Mouse (Mus musculus) layer of hippocampus, adult 11-12 months (tissue): Measurements from ENCODE around the gene Alg13.

Experiments used
- DNase-seq: peaks from one replicate; pipeline ENCODE4 v3.0.0; 2022; ENCODE audit warnings: low spot score

Gene Alg13

DNA sequence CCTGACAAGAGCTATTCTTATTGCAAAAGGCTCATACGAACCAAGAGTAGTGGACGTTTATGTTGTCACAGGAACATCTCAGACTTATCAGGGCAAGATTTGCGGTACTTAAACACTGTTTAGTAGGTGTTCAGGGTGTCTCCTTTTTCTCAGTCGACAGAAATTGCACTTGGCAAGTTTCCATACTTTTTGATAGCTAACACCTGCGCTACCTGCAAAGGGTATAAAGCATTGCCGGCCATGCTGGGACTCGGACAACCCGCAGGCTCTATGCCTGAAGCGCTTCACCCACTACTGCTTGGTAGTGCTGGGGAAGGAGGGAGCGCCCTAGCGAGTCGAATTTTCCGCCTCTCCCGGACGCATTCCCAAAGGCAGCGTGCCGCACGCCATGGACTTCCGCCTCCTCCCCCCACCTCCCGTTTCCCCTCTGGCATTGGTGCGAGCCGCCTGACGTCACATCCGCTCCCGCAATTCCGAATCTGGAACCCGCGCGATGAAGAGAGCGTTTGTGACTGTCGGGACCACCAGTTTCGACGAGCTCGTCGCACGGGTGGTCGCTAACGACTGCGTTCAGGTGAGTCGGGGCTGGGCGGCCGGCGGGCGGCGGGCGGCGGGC lies at the start of gene Alg13:
TSS of gene Alg13 (plus strand) at position 257 of the 616 bp plus-strand sequence.
- peak; percentile 75 for DNase-seq

DNA sequence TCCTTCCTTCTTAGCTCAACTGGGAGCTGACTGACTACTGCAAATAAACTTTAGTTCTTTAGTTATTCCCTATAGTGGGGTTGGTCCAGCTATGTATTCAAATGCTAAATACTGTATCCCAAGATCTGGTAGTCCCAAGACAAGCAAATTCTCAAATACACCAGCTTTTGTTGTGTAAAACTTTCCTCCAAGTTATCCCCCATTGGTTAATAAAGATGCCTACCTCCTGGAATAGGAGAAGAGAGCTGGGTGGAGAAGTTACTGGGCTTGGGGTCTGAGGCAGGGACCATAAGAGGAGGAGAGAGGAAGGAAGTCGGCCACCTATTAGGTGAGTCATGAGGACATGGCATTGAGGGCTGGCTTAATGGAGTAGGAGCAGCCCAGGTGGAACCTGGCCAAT lies 49.0 kb upstream of the Alg13 start:
- DNase-seq = no peak

DNA sequence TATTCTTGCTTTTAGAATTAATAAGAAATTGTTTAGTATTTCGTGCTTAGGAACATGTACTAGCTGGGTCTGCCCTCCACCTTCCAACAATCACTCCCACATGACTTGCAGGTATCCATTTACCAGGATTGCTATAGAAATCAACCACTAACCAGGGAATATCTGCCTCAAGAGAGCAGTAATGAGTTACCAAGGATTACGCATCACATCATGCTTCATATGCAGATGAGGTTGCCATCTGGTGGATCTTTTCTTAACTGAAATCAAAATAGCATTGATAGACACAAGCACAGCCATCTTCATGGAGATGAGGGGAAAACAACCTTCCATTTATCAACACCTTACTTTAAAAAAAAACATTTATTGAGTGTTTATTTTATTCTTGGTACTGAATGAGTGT lies 16.1 kb upstream of the Alg13 start:
- peak; percentile 5 for DNase-seq

DNA sequence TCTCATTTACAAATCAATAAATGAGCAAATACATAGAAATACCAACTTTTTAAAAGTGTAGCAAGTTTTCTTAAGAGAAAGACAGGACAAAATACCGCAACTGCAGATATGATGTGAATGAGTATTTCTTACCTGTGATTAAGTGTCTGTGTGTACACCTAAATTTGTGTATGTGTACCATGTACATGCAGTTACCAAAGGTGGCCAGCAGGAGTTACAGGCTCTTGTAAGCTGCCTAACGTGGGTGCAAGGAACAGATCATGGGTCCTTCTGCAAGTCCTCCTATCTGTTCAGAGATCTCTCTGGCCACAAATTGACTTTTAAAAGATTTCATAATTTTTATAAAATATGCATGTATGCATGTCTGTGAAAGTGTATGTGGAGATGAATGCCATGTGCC lies 11.9 kb upstream of the Alg13 start:
- DNase-seq = no peak

DNA sequence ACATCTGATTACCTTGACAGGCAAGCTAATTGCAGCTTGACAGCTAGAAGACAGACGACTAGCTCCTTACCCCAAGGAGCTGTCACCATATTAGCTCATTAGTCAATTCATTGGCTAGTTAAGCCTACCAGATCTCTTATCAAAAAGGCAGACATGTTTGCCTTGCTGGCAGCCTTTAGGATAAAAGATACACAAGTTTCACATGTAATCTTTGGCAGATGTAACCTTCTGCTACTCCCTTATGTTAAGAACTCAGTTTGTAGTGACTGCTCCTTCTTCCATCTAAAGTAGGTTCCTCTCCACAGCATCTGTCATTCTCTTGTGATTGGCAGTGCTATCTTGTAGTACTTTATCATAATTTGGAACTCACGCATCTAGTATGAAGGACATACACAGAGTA lies 3.6 kb upstream of the Alg13 start:
- DNase-seq = no peak

DNA sequence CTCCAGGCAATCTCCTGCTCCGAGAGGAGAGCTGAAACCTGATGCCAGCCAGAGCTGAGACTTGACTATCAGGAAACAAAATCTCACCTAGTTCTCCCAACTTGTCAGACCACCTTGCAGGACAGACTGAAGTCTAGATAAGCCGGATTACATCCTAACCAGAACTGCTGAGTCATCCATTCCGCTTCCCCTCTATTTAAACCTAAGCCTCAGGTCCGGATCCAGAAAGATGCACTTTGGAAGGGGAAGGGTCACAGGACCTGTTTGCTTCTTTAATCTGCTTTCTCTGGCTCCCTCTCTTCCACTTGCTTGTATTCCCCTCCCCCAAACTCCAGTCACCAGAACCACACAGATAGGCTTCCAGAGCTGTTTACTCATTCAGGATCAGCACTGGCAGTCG lies 2.6 kb upstream of the Alg13 start:
- DNase-seq = no peak

DNA sequence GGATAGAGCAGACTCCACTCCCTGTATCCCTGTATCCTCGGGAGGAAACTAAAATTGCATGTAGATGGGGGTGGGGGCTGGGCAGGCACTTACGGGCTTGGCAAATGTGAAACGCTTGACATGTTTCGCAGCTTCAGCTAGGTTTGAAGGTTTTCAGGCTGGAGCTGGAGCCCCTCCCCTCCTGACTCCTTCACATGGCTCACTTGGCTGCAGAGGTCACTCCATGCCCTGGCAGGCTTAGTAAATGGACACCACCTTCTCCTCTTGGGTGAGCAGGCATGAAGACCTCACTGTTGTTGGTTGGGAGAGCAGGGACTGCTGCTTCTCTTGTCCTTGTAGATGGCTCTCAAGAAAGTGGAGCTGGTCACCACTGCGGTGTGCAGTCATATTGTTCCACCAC lies 1.6 kb upstream of the Alg13 start:
- DNase-seq = no peak

DNA sequence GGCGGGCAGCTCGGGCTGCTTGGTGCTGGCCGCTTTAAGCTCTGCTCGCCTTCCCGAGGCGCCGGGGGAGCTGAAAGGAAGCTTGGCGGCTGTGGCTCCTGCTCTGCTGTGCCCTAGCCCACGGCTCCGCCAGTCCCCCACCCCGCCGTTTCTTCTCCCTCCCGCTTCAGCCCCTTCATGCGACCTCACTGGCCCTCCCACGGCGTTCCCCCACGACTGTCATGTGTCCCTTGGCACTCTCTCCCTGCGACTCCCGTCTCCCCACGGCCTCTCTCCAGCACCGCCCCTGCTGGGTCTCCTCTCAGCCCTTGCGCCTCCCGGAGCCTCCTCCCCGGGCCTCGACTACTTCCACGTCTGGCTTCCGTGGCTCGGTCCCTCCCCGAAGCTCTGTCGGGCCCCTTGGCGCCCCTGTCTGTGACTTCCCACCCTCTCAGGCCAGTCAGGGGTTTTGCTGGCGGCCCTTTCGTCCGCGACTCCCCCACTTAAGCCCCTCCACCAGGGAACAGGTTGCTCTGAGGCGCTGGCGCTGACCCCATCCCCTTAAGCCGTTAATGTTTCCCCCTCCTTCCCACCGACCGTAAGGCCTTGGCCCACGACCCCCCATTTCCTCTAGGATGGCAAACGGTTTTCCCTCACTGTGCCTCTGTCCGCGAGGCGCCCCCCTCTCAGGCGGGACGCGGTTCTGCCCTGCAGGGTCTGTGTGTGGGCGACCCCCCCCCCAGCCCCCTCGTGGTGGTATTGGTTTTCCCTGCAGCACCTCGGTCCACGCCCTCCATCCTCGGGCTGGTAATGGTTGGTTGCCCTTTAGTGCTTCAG lies 768 bp downstream of the Alg13 start:
- DNase-seq = peak; percentile 10

DNA sequence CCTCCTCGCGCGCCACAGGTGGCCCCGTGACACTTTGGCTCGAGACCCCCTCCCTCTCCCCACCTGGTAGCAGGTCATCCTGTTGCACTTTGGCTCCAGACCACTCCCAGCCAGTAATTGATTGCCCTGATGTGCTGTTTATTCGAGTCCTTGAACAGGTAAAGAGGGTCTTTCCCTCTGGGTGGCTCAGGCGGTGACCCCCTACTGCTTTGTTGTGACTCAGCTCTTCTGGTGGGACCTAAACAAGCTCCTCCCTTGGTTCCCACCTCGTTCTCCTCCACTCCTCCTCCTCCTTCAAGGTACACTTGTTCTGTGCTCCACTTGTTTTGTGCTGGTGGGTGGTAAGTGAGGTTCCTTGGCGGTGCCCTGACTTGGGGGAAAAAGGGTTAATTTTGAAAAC lies 1.8 kb downstream of the Alg13 start:
- DNase-seq = no peak

DNA sequence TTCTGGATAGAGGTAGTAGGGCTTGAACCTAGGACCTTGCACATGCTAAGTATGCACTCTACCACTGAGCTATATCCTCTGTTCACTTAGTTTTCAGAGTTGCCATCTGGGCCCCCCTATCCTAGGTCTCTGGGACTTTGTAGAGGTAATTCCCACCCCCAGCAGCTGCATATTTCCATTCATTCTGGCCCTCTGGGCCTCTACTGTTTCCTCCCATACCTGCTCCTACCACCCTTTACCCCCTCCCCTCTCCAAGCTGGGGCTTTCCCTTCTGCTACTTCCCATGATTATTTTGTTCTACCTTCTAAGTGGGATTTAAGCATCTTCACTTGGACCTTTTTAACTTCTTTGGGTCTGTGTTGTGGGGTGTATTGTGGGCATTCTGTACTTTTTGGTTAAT lies 7.8 kb downstream of the Alg13 start:
- DNase-seq = no peak

DNA sequence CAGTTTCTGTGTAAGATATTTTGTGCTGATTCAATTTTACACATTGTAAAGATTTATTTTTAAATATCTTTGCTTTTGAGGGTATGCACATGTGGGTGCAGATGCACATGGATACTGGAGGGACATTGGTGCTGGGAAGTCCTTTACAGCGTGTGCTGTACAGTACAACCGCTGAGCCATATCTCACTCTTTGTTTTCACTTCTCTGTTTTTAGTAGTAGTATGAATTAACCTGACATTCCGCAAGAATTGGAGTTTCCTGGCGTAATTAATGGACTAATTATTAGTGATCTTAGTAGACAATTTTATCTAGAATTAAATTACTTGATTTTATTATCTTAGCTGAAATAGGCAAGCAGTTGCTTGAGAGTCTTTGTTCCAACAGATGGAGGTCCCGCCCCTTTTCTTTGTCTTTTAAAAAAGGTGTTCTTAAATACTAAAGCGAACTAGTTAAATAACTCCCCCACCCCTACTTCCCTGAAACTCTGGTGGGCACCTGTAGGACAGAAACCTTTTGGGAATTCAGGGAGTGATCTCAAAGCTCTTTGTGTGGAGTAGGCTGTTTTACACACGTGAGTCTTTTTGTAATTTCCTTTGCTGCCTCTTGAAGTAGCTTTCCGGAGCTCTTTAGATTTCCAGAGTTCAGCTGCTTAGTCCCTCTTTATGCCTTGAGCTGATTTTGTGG lies 17.9 kb downstream of the Alg13 start:
- no peak for DNase-seq

DNA sequence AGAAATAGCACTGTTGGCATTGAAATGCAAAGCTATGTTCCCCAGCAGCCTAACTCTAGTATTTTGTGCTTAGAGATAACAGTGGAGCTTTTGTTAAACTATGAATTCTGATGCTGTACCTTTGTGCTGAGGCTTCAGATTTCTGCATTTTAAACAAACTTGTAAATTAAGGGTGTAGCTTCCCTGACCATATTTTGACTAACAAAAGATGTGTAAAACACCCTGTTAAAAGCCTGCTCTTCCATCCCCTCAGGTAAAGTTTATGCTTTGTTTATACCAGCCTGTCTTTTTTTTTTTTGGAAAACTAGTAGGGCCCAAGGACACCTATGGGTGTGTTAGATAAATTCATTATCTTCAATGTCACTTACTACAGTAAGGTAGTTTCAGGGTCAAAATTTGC lies 20.3 kb downstream of the Alg13 start:
- no peak for DNase-seq

DNA sequence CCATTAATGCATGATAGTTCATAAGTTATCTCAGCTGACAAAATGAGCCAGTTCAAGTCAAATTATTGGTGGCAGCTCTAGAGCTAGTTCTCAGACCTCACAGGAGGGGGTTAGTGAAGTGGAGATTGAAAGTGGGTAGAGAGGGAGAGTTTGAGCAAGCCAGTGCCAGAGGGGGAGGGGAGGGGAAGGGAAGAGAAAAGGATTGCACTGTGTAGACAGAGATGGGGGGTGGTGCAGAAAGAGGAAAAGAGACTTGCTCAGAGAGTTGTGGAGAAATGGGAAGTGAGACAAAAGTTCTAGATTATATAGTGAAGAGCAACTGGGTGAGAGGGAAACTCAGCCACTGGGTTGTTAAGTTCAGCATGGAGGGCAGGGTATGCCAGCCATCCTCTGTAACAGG lies 20.8 kb downstream of the Alg13 start:
- DNase-seq = no peak

DNA sequence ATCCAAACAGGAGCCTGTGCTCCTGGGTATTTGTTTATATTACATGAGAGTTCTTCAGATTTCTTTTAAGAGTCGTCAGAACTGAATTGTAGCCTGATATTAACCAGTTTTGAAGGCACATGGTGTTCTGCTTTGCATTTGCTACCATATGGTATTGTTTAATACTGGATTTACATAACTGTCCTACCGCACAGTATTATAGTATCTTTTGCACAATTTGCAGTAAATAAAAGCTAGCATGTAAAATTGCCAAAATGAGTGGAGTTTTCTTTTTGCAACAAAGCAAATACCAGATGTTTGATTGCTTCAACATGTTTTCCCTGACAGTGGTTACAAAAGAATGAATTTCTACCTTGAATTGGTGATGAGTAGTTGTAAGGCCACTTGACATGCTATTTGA lies 56.6 kb downstream of the Alg13 start:
- DNase-seq = no peak

DNA sequence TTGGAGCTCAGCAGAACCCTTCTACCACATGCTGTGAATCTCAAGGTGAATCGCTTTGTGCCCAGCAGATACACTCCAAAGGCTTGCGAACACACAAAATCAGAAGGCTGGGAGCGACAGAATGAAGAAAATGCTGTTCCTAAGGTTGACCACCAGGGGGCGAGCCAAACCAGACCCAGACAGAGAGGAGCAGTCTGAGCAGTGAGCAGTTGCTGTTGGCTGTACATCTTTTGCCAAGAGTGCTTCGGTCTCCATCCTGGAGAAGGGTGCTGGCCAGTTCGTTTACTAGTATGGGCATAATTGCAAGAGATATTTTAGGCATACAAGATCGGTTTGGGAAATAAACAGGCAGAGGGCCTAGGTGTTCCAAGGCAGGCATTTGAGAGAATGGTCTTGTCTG lies 85.9 kb downstream of the Alg13 start:
- DNase-seq = peak; percentile 37

DNA sequence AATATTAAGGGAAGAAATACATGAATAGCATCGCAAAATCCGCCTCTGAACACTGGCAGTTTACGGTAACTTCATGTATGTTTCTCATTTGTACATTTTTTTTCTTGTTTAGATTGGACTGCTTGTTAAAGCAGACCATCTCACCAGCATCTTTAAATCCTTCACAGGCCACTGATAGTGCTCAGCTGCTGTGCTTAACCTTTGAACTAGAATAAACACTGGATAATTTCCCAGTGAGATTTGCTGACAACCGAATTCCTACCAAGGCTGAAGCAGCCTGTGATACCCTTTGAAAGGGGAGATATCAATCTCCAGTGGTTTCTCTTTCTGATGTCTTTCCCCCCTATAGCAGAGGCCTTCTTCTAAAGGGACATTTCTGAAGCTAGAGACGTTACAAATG lies 90.4 kb downstream of the Alg13 start:
- no peak for DNase-seq

DNA sequence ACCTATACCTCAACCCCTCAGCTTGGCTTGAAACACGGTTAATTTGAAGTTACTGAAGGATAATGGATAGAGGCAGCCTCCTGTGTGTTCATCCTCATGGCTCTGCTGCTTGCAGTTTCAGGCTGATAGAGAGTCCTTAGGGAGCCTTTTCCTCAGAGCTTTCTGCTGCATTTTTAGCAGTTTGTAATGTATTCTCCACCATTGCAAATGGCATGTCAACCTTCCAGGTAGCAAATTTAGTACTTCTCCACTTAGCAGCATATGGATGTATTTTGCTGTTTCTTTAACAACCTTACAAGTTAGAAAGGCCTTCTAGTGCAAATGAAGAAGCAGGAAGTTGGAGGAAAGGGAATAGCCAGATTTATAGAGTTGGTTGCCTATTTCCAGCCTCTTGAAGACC lies 102.7 kb downstream of the Alg13 start:
- DNase-seq = no peak

DNA sequence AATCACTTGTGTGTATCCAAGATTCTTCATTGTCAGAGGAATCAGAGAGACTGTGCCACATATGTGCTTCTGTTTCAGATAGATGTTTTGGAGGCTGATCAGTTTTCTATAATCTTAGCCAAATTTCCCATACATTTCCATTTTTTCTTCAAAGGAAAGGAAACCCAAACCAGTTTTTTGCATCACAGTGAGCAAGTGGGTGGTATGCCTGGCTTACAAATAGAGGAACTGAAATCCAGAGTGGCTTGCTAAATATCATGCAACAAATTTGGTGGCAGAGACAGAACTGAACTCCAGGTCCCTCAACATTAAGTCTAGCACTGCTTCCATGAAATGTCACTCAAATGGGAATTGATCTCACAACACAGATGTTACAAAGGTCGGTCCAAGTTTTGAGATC lies 103.5 kb downstream of the Alg13 start:
- no peak for DNase-seq

DNA sequence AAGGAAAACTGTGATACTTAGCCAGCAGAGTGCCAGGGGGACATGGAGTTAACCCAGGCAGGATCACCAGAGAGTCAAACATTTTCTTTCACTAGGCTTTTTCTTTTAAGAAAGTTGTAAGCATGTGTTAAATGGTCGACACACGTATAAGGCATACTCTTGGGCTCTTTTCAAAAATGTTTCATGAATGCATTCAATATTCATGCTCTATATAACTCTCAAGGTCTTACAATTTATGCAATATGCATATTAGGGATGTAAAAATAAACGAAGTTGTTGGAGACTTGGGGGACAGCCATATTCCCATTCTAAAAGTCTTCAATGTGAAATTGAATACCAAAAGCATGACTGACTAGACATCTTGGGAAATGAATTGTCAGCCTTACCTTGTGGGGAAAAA lies 106.2 kb downstream of the Alg13 start:
- no peak for DNase-seq
